Mouse (Mus musculus) spleen, adult 2 months (tissue): ENCODE results near the gene Cdk5rap1. TPM values are rescaled to one million over a fixed set of nuclear protein-coding genes. Genes with fewer than 3 reads are reported as not detected.
A peak's percentile ranks its signal among the peaks of the same experiment; 100 is the strongest.
"Not testable (repeated sequence)": the region's sequence is repeated elsewhere in the genome, so short reads cannot be mapped to it uniquely, and the experiment has no call there.

ENCODE experiments used
- DNase-seq, 2 experiments: peaks; one replicate each; pipeline versions ENCODE4 v3.0.0 to v3.0.0-alpha.2; 2012 to 2021; ENCODE audit warnings: low spot score in 2 of 2, low read depth in 1 of 2
- H3K27ac ChIP-seq: fragments of 200-500 bp; 2 replicates; pipeline ENCODE4 v1.5.1; 2012; ENCODE audit warnings: low read length, inconsistent platforms; ENCODE audit not compliant: insufficient read depth
- H3K27me3 ChIP-seq: fragments of 200-500 bp; 2 replicates; pipeline ENCODE4 v1.6.1; 2012; ENCODE audit warnings: mild to moderate bottlenecking, moderate library complexity, low read length, inconsistent platforms; ENCODE audit not compliant: control insufficient read depth, insufficient read depth
- H3K36me3 ChIP-seq: fragments of 200-500 bp; 2 replicates; pipeline ENCODE4 v1.6.1; 2012; ENCODE audit warnings: mild to moderate bottlenecking, low read length, inconsistent platforms; ENCODE audit not compliant: control insufficient read depth, insufficient read depth
- H3K4me1 ChIP-seq: fragments of 200-500 bp; 2 replicates; pipeline ENCODE4 v1.6.1; 2011; ENCODE audit warnings: inconsistent platforms; ENCODE audit not compliant: control insufficient read depth, insufficient read depth, insufficient read length
- H3K4me3 ChIP-seq: fragments of 200-500 bp; 2 replicates; pipeline ENCODE4 v1.5.1; 2011; ENCODE audit warnings: mild to moderate bottlenecking, inconsistent platforms; ENCODE audit not compliant: insufficient read depth, insufficient read length; ENCODE audit errors: extremely low read depth
- CTCF ChIP-seq: fragments of 200-500 bp; IDR thresholded peaks from 2 replicates; pipeline ENCODE4 v1.5.1; 2011; ENCODE audit warnings: mild to moderate bottlenecking, inconsistent platforms; ENCODE audit not compliant: insufficient read depth, insufficient read length, insufficient replicate concordance; ENCODE audit errors: extremely low read depth
- POLR2A ChIP-seq: fragments of 200-500 bp; IDR thresholded peaks from 2 replicates; pipeline ENCODE4 v1.6.1; 2011; ENCODE audit warnings: low read depth, low read length, inconsistent platforms
- WGBS: fragments of 180-500 bp; shearing (Covaris S2); methylation state at CpG from one replicate; pipeline ENCODE4 v1.1.7; 2018; 5-methylcytosine and 5-hydroxymethylcytosine counted together
- polyA plus RNA-seq: library from polyadenylated mRNA; depleted of rRNA; stranded (reverse); fragments of >200 nt; gene quantifications from 2 replicates; pipeline ENCODE4 v1.2.3, GENCODE M21; 2012

Gene Cdk5rap1
- polyA plus RNA-seq, 1 experiment: 6.9 TPM

- H3K4me3 ChIP-seq: no peak overlapping the region
- no peak overlapping the region for H3K27ac ChIP-seq
- 86% methylated on average over 6 of the region's 6 CpGs for WGBS
- TF ChIP-seq POLR2A: no peak
- TF ChIP-seq CTCF: no peak
- peaks cover 3% of the 10 kb centered on the region; the same call in 1 of the 2 replicates for H3K4me1 ChIP-seq
- no peaks in the 10 kb centered on the region for H3K36me3 ChIP-seq
- H3K27me3 ChIP-seq: no peaks in the 10 kb centered on the region
- DNase-seq: no peak
Observed at GRCm38 (mm10) chr2:154374807-154375601, 2.2 kb upstream of the Cdk5rap1 start.

DNA sequence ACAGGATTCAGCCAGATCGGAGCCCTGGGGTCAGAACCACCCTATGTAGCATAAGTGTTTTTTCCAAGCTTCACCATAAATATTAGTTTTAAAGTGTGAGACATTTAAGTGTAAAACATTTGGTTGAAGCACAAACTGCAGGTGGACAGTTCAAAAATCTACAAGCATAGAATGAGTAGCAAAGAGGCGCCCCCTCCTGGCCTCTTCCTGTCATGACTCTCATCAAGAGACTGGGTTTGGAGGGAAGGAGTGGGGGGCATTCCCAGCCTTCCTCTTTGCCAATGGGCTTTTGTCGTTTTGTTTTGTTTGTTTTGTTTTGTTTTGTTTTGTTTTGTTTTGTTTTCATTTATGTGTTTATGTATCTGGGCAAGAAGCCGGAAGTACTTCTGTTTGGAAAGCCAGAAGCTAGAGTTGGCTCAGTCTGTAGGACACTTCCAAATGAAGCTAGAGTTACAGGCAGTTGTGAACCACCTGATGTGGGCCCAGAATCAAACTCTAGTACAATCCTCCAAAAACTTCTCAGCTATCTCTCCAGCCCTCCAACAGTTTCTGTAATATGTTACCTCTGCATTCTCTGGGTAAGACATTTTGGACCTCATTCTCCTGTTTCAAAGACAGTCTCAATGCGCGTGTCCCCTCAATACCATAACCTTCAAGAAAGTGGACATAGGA is 1.3 kb upstream of the Cdk5rap1 start:
- Histone ChIP-seq H3K4me3 (no peak overlapping the region), H3K4me1 (peaks cover 3% of the 10 kb centered on the region; the same call in 1 of the 2 replicates), H3K27me3 (no peaks in the 10 kb centered on the region), H3K27ac (no peak overlapping the region), H3K36me3 (no peaks in the 10 kb centered on the region)
- TF ChIP-seq CTCF (peak; percentile 56; the same call in 1 of the 2 replicates), POLR2A (no peak)
- 59% methylated on average over 6 of the region's 6 CpGs for WGBS
- peak; percentile 39 to 58 for DNase-seq

- H3K4me3 ChIP-seq: peak overlapping the region; percentile 99
- under 1% methylated on average over 42 of the region's 42 CpGs for WGBS
- H3K27ac ChIP-seq: peak overlapping the region; percentile 85
- H3K27me3 ChIP-seq: no peaks in the 10 kb centered on the region
- H3K36me3 ChIP-seq: peaks cover 2% of the 10 kb centered on the region; the same call in 1 of the 2 replicates
- H3K4me1 ChIP-seq: peaks cover 3% of the 10 kb centered on the region; the same call in 1 of the 2 replicates
- TF ChIP-seq POLR2A: peak; percentile 64; the same call in 1 of the 2 replicates
- TF ChIP-seq CTCF: no peak
- peak; percentile 78 to 80 for DNase-seq
Observed at GRCm38 (mm10) chr2:154372151-154372829, 520 bp downstream of the Cdk5rap1 start.

GRCm38 (mm10) chr2:154367510-154367909 is 5.3 kb downstream of the Cdk5rap1 start:
- Histone ChIP-seq H3K36me3 (peaks cover 16% of the 10 kb centered on the region), H3K4me1 (no peaks in the 10 kb centered on the region), H3K27ac (no peak overlapping the region), H3K27me3 (no peaks in the 10 kb centered on the region), H3K4me3 (no peak overlapping the region)
- 89% methylated on average over 1 of the region's 1 CpGs for WGBS
- DNase-seq: no peak
- TF ChIP-seq POLR2A (no peak), CTCF (no peak)

DNA sequence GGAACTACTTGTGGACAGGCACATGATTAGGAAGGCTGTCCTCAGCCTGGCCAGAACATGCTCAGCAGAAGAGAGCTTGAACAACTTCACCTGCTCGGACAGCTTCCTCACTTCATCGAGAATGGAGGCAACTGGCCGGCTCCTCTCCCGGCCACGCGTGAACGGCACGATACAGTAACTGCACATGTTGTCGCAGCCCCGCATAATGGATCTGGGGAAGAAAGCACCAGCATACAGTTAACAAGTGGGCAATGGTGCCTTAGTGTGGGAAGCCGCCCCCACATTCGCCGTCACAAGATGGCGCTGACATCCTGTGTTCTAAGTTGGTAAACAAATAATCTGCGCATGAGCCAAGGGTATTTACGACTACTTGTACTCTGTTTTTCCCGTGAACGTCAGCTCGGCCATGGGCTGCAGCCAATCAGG is 18.8 kb downstream of the Cdk5rap1 start:
- H3K36me3 ChIP-seq, H3K27me3 ChIP-seq, H3K4me1 ChIP-seq, DNase-seq: not testable (repeated sequence)
- H3K27ac ChIP-seq: peak overlapping the region; percentile 87
- WGBS: 75% methylated on average over 16 of the region's 19 CpGs
- peak overlapping the region; percentile 58 for H3K4me3 ChIP-seq

- Histone ChIP-seq H3K27me3 (no peaks in the 10 kb centered on the region), H3K36me3 (peaks cover 23% of the 10 kb centered on the region), H3K4me3 (no peak overlapping the region), H3K27ac (no peak overlapping the region), H3K4me1 (no peaks in the 10 kb centered on the region)
- no peak for TF ChIP-seq CTCF
- TF ChIP-seq POLR2A: no peak
- no peak for DNase-seq
- whole genome bisulfite sequencing: 96% methylated on average over 3 of the region's 3 CpGs
Observed at GRCm38 (mm10) chr2:154348152-154348551, 24.7 kb downstream of the Cdk5rap1 start.
